18 mouse cellular contexts compared by ENCODE assay signal in the genomic region with DNA sequence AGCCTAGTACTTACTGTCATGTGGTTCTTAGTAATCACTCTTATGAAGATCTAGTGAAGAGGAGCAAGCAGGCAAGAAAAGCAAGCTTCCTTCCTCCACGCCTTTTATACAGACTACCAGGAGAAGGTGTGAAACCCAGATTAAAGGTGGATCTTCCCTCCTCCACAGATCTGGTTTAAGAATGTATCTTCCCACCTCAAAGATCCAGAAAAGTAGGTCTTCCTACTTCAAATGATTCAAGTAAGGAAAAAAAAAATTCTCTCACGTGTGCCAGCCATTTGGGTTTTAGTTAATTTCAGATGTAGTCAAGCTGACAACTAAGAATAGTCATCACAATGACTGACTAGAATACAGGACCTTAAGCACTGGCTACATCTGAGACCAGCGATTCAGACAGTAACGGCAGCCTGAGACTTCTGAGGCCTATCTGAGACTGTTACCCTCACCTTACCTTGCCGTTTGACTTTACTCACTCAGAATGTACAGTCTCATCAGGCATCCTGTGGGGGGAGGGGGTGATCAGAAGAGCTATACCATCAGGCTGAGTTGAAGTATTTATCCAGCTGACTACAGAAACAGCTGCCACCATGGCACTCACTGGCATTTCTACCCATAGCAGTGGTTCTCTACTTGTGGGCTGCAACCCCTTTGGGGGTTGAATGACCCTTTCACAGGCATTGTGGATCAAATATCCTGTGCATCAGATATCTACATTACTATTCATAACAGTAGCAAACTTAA.
"Had no signal": no experiment of that assay in that cellular context is flagged by ENCODE, and none has a peak within 500 bp of the region (broad histone marks: within the 10 kb centered on the region; RNA-seq: fewer than 3 reads in every experiment).

No protein-coding gene starts in this region.

- H3K4me2 ChIP-seq: liver, embryonic 15.5 days; lung, embryonic 15.5 days; midbrain, embryonic 11.5 days; midbrain, embryonic 13.5 days; midbrain, embryonic 15.5 days; neural tube, embryonic 12.5 days; stomach, embryonic 15.5 days had no signal

- H3K4me3 ChIP-seq: liver, embryonic 15.5 days; lung, embryonic 15.5 days; megakaryocyte, embryonic 14.5 days; midbrain, embryonic 13.5 days; midbrain, embryonic 15.5 days; neural tube, embryonic 12.5 days; stomach, embryonic 15.5 days had no signal

- H3K36me3 ChIP-seq: liver, embryonic 15.5 days; midbrain, embryonic 15.5 days; neural tube, embryonic 12.5 days; stomach, embryonic 15.5 days had no signal

- H3K27ac ChIP-seq: liver, embryonic 15.5 days; lung, embryonic 15.5 days; macrophage; midbrain, embryonic 13.5 days; midbrain, embryonic 15.5 days; neural tube, embryonic 12.5 days; stomach, embryonic 15.5 days; stomach, postnatal 0 days had no signal

- DNase-seq: liver, postnatal 0 days; lung, adult 2 months; lung, postnatal 14 days; lung, postnatal 36 days; right cerebral cortex, postnatal 14 days; thymus, adult 2 months; thymus, postnatal 25 days; thymus, postnatal 4 days had no signal

- H3K27me3 ChIP-seq: liver, embryonic 15.5 days; lung, embryonic 15.5 days; megakaryocyte, embryonic 14.5 days; midbrain, embryonic 13.5 days; midbrain, embryonic 15.5 days; neural tube, embryonic 12.5 days; stomach, embryonic 15.5 days had no signal
